Mouse (Mus musculus) R1 (cell line): ENCODE results near the gene Tdpoz5.
"Not testable (repeated sequence)": the region's sequence is repeated elsewhere in the genome, so short reads cannot be mapped to it uniquely, and the experiment has no call there.

Experiments
- DNase-seq: peaks from one replicate; pipeline ENCODE4 v3.0.0-alpha.2; 2018; ENCODE audit warnings: low read depth, low spot score

Tdpoz5 gene

DNA sequence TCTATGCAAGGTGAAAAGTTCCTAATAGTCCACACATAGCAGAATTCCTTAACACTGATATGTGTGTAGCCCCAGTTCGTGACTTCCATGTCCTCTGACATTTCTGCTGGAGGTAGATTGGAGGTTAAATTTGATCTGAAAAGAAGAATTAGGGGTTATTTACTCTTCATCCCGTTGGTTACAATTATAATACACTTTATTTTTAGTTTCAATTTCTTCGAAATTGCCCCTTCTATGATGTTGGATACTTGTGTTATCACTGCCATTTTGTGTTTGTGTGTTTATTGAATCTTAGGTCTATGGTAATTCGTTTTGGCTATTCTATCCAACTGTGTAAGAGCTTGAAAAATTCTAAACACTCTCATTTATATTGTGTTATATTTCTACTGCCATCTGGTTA, at the start of gene Tdpoz5:
Tdpoz5 (minus strand) TSS at position 101 of the 400 bp plus-strand sequence.
- not testable (repeated sequence) for DNase-seq

DNA sequence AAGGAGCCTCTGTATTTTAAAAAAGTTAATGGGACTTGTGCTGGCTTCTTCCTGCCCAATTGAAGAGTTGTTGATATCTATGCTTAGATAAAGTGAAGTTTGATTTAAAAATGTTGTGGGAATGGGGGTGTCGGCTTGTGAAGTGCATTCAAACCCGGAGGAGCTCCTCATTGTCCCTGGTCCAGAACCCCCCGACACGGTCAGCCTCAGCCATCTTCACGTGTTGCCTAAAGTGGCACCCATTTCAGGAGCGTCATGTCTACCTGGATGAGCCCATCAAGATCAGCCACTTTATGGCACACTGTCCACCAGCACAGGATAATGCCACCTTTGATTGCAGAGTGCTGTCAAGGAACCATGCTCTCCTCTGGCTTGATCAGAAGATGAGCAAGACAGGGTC, 7.8 kb upstream of the Tdpoz5 start:
- DNase-seq = not testable (repeated sequence)

DNA sequence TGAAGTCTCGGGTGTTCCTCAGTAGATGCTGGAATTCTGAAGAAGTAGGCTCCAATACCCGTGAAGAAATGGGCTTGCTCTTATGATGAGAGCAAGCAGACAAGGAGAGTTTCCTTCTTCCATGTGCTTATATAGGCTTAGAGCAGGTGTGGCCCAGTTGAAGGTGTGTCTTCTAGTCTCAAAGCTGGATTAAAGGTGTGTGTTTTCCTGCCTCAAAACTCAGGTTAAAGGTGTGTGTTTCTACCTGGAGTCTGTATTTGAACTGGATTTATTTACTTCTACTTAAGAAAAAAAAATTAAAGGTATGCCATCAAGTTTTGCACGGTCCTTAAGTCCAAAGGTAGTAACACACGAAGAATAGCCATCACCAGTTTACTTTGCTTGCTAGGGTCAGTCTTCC, 17.7 kb downstream of the Tdpoz5 start, which contains the start of gene Gm9117:
Gm9117 (minus strand) TSS at position 101 of the 400 bp plus-strand sequence.
- DNase-seq = not testable (repeated sequence)

DNA sequence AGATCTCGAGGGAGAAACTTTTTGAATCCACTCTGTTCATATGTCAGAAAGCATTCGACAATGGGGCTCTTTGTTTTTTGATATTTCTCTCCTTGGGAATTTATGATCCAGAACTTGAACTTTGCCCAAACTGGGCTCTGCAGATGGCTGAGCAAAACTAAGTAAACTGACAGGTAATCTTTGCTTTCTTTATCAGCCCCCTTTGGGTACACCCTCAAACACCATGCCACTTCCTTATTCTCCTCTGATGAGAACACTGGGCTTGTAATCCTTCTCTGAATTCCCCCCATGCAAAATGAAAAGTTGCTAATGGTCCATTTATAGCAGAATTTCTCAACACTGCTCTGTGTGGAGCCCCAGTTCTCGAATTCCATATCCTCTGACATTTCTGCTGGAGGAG, 22.7 kb downstream of the Tdpoz5 start:
- not testable (repeated sequence) for DNase-seq
